ENCODE assay signal across 8 mouse cellular contexts in genomic region chrX:136741651-136742201, GRCm38 (mm10). TPM values are rescaled to one million over a fixed set of nuclear protein-coding genes. Genes with fewer than 3 reads are reported as not detected.
DNase-seq lines count a peak whose midpoint lies in the region; ATAC-seq and TF ChIP-seq lines count a peak whose summit lies in the region.

No protein-coding gene starts in this region.

- intact Hi-C loops in left cerebral cortex, postnatal 4 days (cut with DNase I) = loop anchor here (5.0 kb wide), 1 partner anchor 276 kb away; no protein-coding TSS in a partner anchor

- POLR2A ChIA-PET in Patski (lab: Charles Lee) = interaction anchor here (0.6 kb wide), 1 partner anchor 9 kb away, joined by 4 read pairs; no protein-coding TSS in a partner anchor

- 25% methylated on average over 38 of the region's 46 CpGs for WGBS in hindbrain, embryonic 16.5 days
- 18% methylated on average over 46 of the region's 46 CpGs for WGBS in midbrain, embryonic 10.5 days
- 14% methylated on average over 46 of the region's 46 CpGs for WGBS in small intestine, adult 2 months

- CTCF ChIA-PET in Patski (lab: Charles Lee) = no interaction called here

- peaks cover 16% of the 10 kb centered on the region for H3K27me3 ChIP-seq in Patski
- no peaks in the 10 kb centered on the region for H3K27me3 ChIP-seq in hindbrain, embryonic 16.5 days (replicated peaks; ENCODE audit: control insufficient read depth, insufficient read depth, low read length)
- H3K27me3 ChIP-seq in midbrain, embryonic 10.5 days (ENCODE audit: low read depth, poor library complexity, severe bottlenecking) = no peaks in the 10 kb centered on the region
- no peaks in the 10 kb centered on the region for H3K27me3 ChIP-seq in small intestine, adult 2 months (ENCODE audit: control insufficient read depth, insufficient read depth, low read length)

- 0 out of 2 replicates have a peak, but pooled peaks have one; percentile 27 for TF ChIP-seq POLR2A in small intestine, adult 2 months (IDR thresholded peaks at IDR 0.05; ENCODE audit: low read depth, low read length)

- H3K4me2 ChIP-seq in hindbrain, embryonic 16.5 days (ENCODE audit: low read length) = peak overlapping the region; percentile 57

- H3K27ac ChIP-seq in hindbrain, embryonic 16.5 days (ENCODE audit: low read depth, low read length) = peak overlapping the region; percentile 87
- peak overlapping the region; percentile 91 for H3K27ac ChIP-seq in midbrain, embryonic 10.5 days (replicated peaks)
- peak overlapping the region; percentile 99 for H3K27ac ChIP-seq in small intestine, adult 2 months (ENCODE audit: insufficient read depth, low read depth, low read length)

- TF ChIP-seq CTCF in Patski (IDR thresholded peaks at IDR 0.05) = no peak
- no peak for TF ChIP-seq CTCF in small intestine, adult 2 months (IDR thresholded peaks at IDR 0.05; ENCODE audit: extremely low read depth, insufficient read length, insufficient replicate concordance, low read depth, low read length)

- ATAC-seq in Patski = peak; percentile 36
- ATAC-seq in hindbrain, embryonic 16.5 days = peak; percentile 78

- no peaks in the 10 kb centered on the region for H3K36me3 ChIP-seq in hindbrain, embryonic 16.5 days (ENCODE audit: control insufficient read depth, insufficient read depth, low read length)
- peaks cover 21% of the 10 kb centered on the region for H3K36me3 ChIP-seq in midbrain, embryonic 10.5 days
- peaks cover 2% of the 10 kb centered on the region; the same call in 1 of the 2 replicates for H3K36me3 ChIP-seq in small intestine, adult 2 months (ENCODE audit: control insufficient read depth, insufficient read depth, low read length)

- in situ Hi-C loops in Patski (cut with MboI; ENCODE audit: low pct_unique_long_range_greater_than_20kb) = no loop called here

- DNase-seq in Patski (ENCODE audit: low read depth, low spot score) = no peak
- DNase-seq in cerebellum, postnatal 14 days = peak; percentile 81 to 82
- peak; percentile 58 to 68 for DNase-seq in frontal cortex, postnatal 14 days (ENCODE audit: low spot score in 2 of 2)
- peak; percentile 81 for DNase-seq in left cerebral cortex, postnatal 4 days
- DNase-seq in midbrain, embryonic 10.5 days (ENCODE audit: low spot score) = peak; percentile 66
- no peak for DNase-seq in adipocyte (ENCODE audit: low spot score)

- H3K4me1 ChIP-seq in hindbrain, embryonic 16.5 days (ENCODE audit: control insufficient read depth, insufficient read depth, low read depth, low read length) = peaks cover 7% of the 10 kb centered on the region
- peaks cover 11% of the 10 kb centered on the region for H3K4me1 ChIP-seq in midbrain, embryonic 10.5 days
- H3K4me1 ChIP-seq in small intestine, adult 2 months (ENCODE audit: control insufficient read depth, insufficient read depth, insufficient read length, low read length) = peaks cover 2% of the 10 kb centered on the region; the same call in 1 of the 2 replicates

- peak overlapping the region; percentile 43 for H3K4me3 ChIP-seq in hindbrain, embryonic 16.5 days (ENCODE audit: low read length)
- peak overlapping the region; percentile 62 for H3K4me3 ChIP-seq in midbrain, embryonic 10.5 days
- peak overlapping the region; percentile 100 for H3K4me3 ChIP-seq in small intestine, adult 2 months (ENCODE audit: low read depth, low read length)

- H3K9me3 ChIP-seq in hindbrain, embryonic 16.5 days (ENCODE audit: control insufficient read depth, low read length) = no peaks in the 10 kb centered on the region
- no peaks in the 10 kb centered on the region for H3K9me3 ChIP-seq in midbrain, embryonic 10.5 days (replicated peaks)

- H3K9ac ChIP-seq in hindbrain, embryonic 16.5 days (ENCODE audit: low read depth, low read length) = peak overlapping the region; percentile 52

RNA-seq across cellular contexts. Expression of gene Morf4l2, which starts 1.8 kb away (rescaled TPM):
- 274 TPM for polyA plus RNA-seq in Patski (2021)
- polyA plus RNA-seq in hindbrain, embryonic 16.5 days (2015; fragmentation: Nextera tagmentation; extraction: Ambion mirVana) = 541 and 552 TPM in 2 replicates
- 100 to 1,000 TPM; 428 to 458 TPM for total RNA-seq in left cerebral cortex, postnatal 4 days (2021)
- 586 and 616 TPM in 2 replicates for polyA plus RNA-seq in midbrain, embryonic 10.5 days (2016; fragmentation: Nextera tagmentation; extraction: Ambion mirVana)
- 6.8 and 11.4 TPM in 2 replicates for polyA plus RNA-seq in small intestine, adult 2 months (2012; rRNA removed)

RNA-seq across cellular contexts. Expression of gene Tceal1, which starts 33.9 kb away (rescaled TPM):
- polyA plus RNA-seq in Patski (2021) = not detected
- 23.2 and 27.7 TPM in 2 replicates for polyA plus RNA-seq in hindbrain, embryonic 16.5 days (2015; fragmentation: Nextera tagmentation; extraction: Ambion mirVana)
- 10 to 100 TPM; 12.5 to 14.2 TPM for total RNA-seq in left cerebral cortex, postnatal 4 days (2021)
- 10.2 and 10.3 TPM in 2 replicates for polyA plus RNA-seq in midbrain, embryonic 10.5 days (2016; fragmentation: Nextera tagmentation; extraction: Ambion mirVana)
- 0.09 and 0.14 TPM in 2 replicates for polyA plus RNA-seq in small intestine, adult 2 months (2012; rRNA removed)

RNA-seq across cellular contexts. Expression of gene Glra4, which starts 38.2 kb away (rescaled TPM):
- 0.04 TPM for polyA plus RNA-seq in Patski (2021)
- polyA plus RNA-seq in hindbrain, embryonic 16.5 days (2015; fragmentation: Nextera tagmentation; extraction: Ambion mirVana) = not detected in 2 replicates
- total RNA-seq in left cerebral cortex, postnatal 4 days (2021) = not detected
- polyA plus RNA-seq in midbrain, embryonic 10.5 days (2016; fragmentation: Nextera tagmentation; extraction: Ambion mirVana) = 0.11 and 0.14 TPM in 2 replicates
- not detected in 2 replicates for polyA plus RNA-seq in small intestine, adult 2 months (2012; rRNA removed)

Comparison
In these comparisons a context has a peak if more than half of its experiments do, and no peak if none do; other contexts are left out.
1. DNase-seq: peak in cerebellum, postnatal 14 days (2 of 2), frontal cortex, postnatal 14 days (2 of 2), left cerebral cortex, postnatal 4 days (single experiment) and midbrain, embryonic 10.5 days (single experiment); none in Patski (single experiment) and adipocyte (single experiment).
2. H3K4me3 ChIP-seq: peak in every context shown above with its lines; median percentile 100 in small intestine, adult 2 months; 62 in midbrain, embryonic 10.5 days; 43 in hindbrain, embryonic 16.5 days.
3. RNA of gene Morf4l2, which starts 1.8 kb away (polyA plus RNA-seq): 586 to 616 TPM in midbrain, embryonic 10.5 days, 541 to 552 TPM in hindbrain, embryonic 16.5 days and 274 TPM in Patski (single experiment); 6.8 to 11.4 TPM in small intestine, adult 2 months; every median in the first group is over 10 times any median in the second.
4. Peak in every context shown above with its lines, with median percentiles within 50 percentile points of each other: H3K27ac ChIP-seq.